Mouse (Mus musculus) C2C12 (cell line): Measurements from ENCODE around the gene Gpr84. TPM values are rescaled to one million over a fixed set of nuclear protein-coding genes. Genes with fewer than 3 reads are reported as not detected.
A peak's percentile ranks its signal among the peaks of the same experiment; 100 is the strongest.

Source experiments
- H3K27me3 ChIP-seq: one replicate; pipeline ENCODE4 v1.6.1; 2011; ENCODE audit not compliant: control insufficient read depth, insufficient read depth, insufficient read length
- H3K36me3 ChIP-seq: one replicate; pipeline ENCODE4 v1.6.1; 2011; ENCODE audit not compliant: control insufficient read depth, insufficient read depth
- H3K4me3 ChIP-seq: one replicate; pipeline ENCODE4 v1.5.1; 2011; ENCODE audit warnings: mild to moderate bottlenecking, control low read depth; ENCODE audit not compliant: poor library complexity, insufficient read depth, severe bottlenecking
- H3K79me2 ChIP-seq: one replicate; pipeline ENCODE4 v1.6.1; 2011; ENCODE audit not compliant: control insufficient read depth, insufficient read depth
- H3K79me3 ChIP-seq: one replicate; pipeline ENCODE4 v1.6.1; 2011; ENCODE audit warnings: low read depth, control low read depth
- H3ac ChIP-seq: one replicate; pipeline ENCODE3; 2011; ENCODE audit warnings: low read depth; ENCODE audit not compliant: control insufficient read depth, insufficient read length
- CEBPB ChIP-seq: IDR thresholded peaks from one replicate; pipeline ENCODE4 v1.6.1; 2011; ENCODE audit warnings: low read depth, mild to moderate bottlenecking, control low read depth, moderate library complexity
- CTCF ChIP-seq: IDR thresholded peaks from one replicate; pipeline ENCODE4 v1.5.1; 2011; ENCODE audit not compliant: control insufficient read depth, insufficient read depth, insufficient read length
- FOSL1 ChIP-seq: IDR thresholded peaks from one replicate; pipeline ENCODE4 v1.8.0; 2011; ENCODE audit warnings: mild to moderate bottlenecking, low read length; ENCODE audit not compliant: poor library complexity, insufficient read depth, severe bottlenecking
- MAX ChIP-seq: IDR thresholded peaks from one replicate; pipeline ENCODE4 v1.6.1; 2011; ENCODE audit warnings: mild to moderate bottlenecking, control low read depth
- MYOD1 ChIP-seq: IDR thresholded peaks from one replicate; pipeline ENCODE4 v1.6.1; 2011; ENCODE audit warnings: low read depth; ENCODE audit not compliant: control insufficient read depth, insufficient read length
- MYOG ChIP-seq: IDR thresholded peaks from one replicate; pipeline ENCODE4 v1.6.1; 2011; ENCODE audit not compliant: control insufficient read depth, insufficient read length; ENCODE audit errors: extremely low read depth
- USF1 ChIP-seq: IDR thresholded peaks from one replicate; pipeline ENCODE4 v1.6.1; 2011; ENCODE audit warnings: low read depth, mild to moderate bottlenecking, control low read depth, moderate library complexity
- polyA plus RNA-seq: library from polyadenylated mRNA; unstranded; fragments of >200 nt; fragmentation: generic; extraction: Trizol; gene quantifications from one replicate; pipeline ENCODE4 v1.2.1, GENCODE M21; 2012; ENCODE audit warnings: missing spikeins

Gene Gpr84
- polyA plus RNA-seq, 1 experiment: not detected

GRCm38 (mm10) chr15:103318201-103318816 is 7.9 kb upstream of the Gpr84 start:
- no peaks in the 10 kb centered on the region for H3K79me3 ChIP-seq
- H3K36me3 ChIP-seq: peaks cover 3% of the 10 kb centered on the region
- H3K4me3 ChIP-seq: no peak overlapping the region
- no peak for TF ChIP-seq FOSL1
- TF ChIP-seq MYOG: no peak
- peak; percentile 87 for TF ChIP-seq MYOD1
- H3K27me3 ChIP-seq: no peaks in the 10 kb centered on the region
- no peaks in the 10 kb centered on the region for H3K79me2 ChIP-seq
- peak overlapping the region; percentile 3 for H3ac ChIP-seq

- no peaks in the 10 kb centered on the region for H3K79me2 ChIP-seq
- H3ac ChIP-seq: peak overlapping the region; percentile 3
- H3K79me3 ChIP-seq: no peaks in the 10 kb centered on the region
- peaks cover 3% of the 10 kb centered on the region for H3K36me3 ChIP-seq
- H3K4me3 ChIP-seq: no peak overlapping the region
- H3K27me3 ChIP-seq: no peaks in the 10 kb centered on the region
- TF ChIP-seq CEBPB: no peak
- TF ChIP-seq MYOD1: no peak
- TF ChIP-seq MYOG: no peak
- no peak for TF ChIP-seq FOSL1
- no peak for TF ChIP-seq MAX
- no peak for TF ChIP-seq USF1
- no peak for TF ChIP-seq CTCF
Observed at GRCm38 (mm10) chr15:103317731-103318130, 7.3 kb upstream of the Gpr84 start.

DNA sequence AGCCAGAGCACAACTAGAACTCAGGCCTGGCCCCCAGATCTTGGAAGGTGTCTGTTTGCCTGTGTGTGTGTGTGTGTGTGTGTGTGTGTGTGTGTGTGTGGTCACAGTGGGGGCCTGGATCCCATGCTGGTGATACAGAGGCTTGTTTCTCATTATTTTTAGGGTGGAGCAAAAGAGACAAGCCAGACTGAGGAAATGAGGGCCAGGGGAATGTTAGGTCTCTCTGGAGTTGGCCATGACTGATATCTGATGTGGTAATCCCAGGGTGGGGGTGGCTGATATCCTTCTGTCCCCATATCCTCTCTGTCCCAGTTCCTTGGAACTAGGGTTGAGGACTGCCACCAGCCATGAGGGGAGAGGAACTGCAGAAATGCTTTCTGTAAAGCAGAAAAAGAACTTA is 6.7 kb upstream of the Gpr84 start:
- Histone ChIP-seq H3K36me3 (peaks cover 3% of the 10 kb centered on the region), H3K27me3 (no peaks in the 10 kb centered on the region), H3K4me3 (no peak overlapping the region), H3K79me2 (no peaks in the 10 kb centered on the region), H3K79me3 (no peaks in the 10 kb centered on the region), H3ac (no peak overlapping the region)
- TF ChIP-seq MAX: no peak
- TF ChIP-seq USF1: no peak
- no peak for TF ChIP-seq CTCF
- TF ChIP-seq CEBPB: no peak
- no peak for TF ChIP-seq FOSL1
- no peak for TF ChIP-seq MYOD1
- TF ChIP-seq MYOG: no peak

DNA sequence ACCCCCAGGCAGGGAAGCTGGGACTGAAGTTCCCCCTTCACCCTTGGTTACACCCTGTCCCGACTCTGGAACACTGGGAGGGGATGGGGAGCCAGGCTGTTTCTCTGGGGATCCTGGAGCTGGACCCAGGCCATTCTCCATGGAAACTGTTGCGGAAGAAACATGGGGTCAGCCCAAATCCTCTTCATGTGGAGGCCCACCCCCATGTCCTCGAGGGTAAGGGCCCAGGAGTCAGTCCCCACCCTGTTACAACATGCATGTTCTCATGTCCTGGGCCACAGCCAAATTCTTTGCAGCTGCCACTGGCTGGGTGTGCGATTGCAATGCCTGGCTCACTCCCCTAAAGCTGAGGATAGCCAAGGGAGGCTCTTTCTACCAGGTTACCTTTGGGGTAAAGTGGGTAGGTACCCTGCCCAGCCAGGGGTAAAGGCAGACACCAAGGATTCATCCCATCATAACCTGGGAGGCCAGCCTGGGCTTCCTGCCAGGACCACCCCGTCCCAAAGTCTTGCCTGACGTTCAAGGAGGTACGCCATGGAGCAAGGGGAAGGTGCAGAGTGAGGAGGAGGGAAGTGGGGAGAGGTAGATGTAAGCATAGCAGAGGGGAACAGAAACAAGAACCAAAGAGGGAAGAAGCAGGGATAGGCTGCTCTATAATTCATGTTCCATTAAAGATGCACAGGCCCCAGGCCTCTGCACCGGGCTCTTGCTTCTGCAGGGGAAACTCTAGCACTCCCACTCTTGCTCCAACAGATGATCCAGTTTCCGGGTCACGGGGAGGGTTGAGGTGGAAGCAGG is 5.8 kb upstream of the Gpr84 start:
- Histone ChIP-seq H3K79me2 (no peaks in the 10 kb centered on the region), H3K79me3 (no peaks in the 10 kb centered on the region), H3K36me3 (peaks cover 3% of the 10 kb centered on the region), H3ac (no peak overlapping the region), H3K27me3 (no peaks in the 10 kb centered on the region), H3K4me3 (no peak overlapping the region)
- TF ChIP-seq MAX (no peak), MYOG (no peak), CTCF (no peak), CEBPB (no peak), USF1 (no peak), MYOD1 (no peak), FOSL1 (no peak)

- Histone ChIP-seq H3ac (no peak overlapping the region), H3K27me3 (no peaks in the 10 kb centered on the region), H3K36me3 (peaks cover 3% of the 10 kb centered on the region), H3K79me3 (no peaks in the 10 kb centered on the region), H3K79me2 (no peaks in the 10 kb centered on the region), H3K4me3 (no peak overlapping the region)
- TF ChIP-seq CTCF (peak; percentile 97), MYOD1 (no peak)
Observed at GRCm38 (mm10) chr15:103315011-103315502, 4.6 kb upstream of the Gpr84 start.
